Mouse (Mus musculus): ENCODE results near the gene Arid1b. TPM values are rescaled to one million over a fixed set of nuclear protein-coding genes. Genes with fewer than 3 reads are reported as not detected.

Gene Arid1b
- polyA plus RNA-seq, 1 experiment = 10.8 TPM

- DNase-seq (ENCODE audit: low spot score) = peak; percentile 6
Observed at GRCm38 (mm10) chr17:5017065-5017464, 22.9 kb downstream of the Arid1b start.

- DNase-seq (ENCODE audit: low spot score) = no peak
Observed at GRCm38 (mm10) chr17:5021303-5022003, 27.3 kb downstream of the Arid1b start.

- DNase-seq (ENCODE audit: low spot score) = peak; percentile 4
Observed at GRCm38 (mm10) chr17:5022019-5022544, 27.9 kb downstream of the Arid1b start.

GRCm38 (mm10) chr17:5023745-5024144 lies 29.6 kb downstream of the Arid1b start:
- DNase-seq (ENCODE audit: low spot score) = no peak

- no peak for DNase-seq (ENCODE audit: low spot score)
Observed at GRCm38 (mm10) chr17:5025400-5025799, 31.3 kb downstream of the Arid1b start.

GRCm38 (mm10) chr17:5026578-5026977 lies 32.4 kb downstream of the Arid1b start:
- DNase-seq (ENCODE audit: low spot score) = no peak

- no peak for DNase-seq (ENCODE audit: low spot score)
Observed at GRCm38 (mm10) chr17:5029148-5029547, 35.0 kb downstream of the Arid1b start.

- no peak for DNase-seq (ENCODE audit: low spot score)
Observed at GRCm38 (mm10) chr17:5030290-5030689, 36.2 kb downstream of the Arid1b start.

GRCm38 (mm10) chr17:5033346-5033745 lies 39.2 kb downstream of the Arid1b start:
- no peak for DNase-seq (ENCODE audit: low spot score)

- DNase-seq (ENCODE audit: low spot score) = no peak
Observed at GRCm38 (mm10) chr17:5034201-5034600, 40.1 kb downstream of the Arid1b start.

GRCm38 (mm10) chr17:5036200-5036835 lies 42.2 kb downstream of the Arid1b start:
- no peak for DNase-seq (ENCODE audit: low spot score)

GRCm38 (mm10) chr17:5037199-5037598 lies 43.1 kb downstream of the Arid1b start:
- DNase-seq (ENCODE audit: low spot score) = no peak

- no peak for DNase-seq (ENCODE audit: low spot score)
Observed at GRCm38 (mm10) chr17:5039826-5040225, 45.7 kb downstream of the Arid1b start.

GRCm38 (mm10) chr17:5043871-5044270 lies 49.7 kb downstream of the Arid1b start:
- no peak for DNase-seq (ENCODE audit: low spot score)

GRCm38 (mm10) chr17:5045613-5046012 lies 51.5 kb downstream of the Arid1b start:
- no peak for DNase-seq (ENCODE audit: low spot score)

- no peak for DNase-seq (ENCODE audit: low spot score)
Observed at GRCm38 (mm10) chr17:5047373-5047772, 53.2 kb downstream of the Arid1b start.

- DNase-seq (ENCODE audit: low spot score) = no peak
Observed at GRCm38 (mm10) chr17:5050266-5050665, 56.1 kb downstream of the Arid1b start.

GRCm38 (mm10) chr17:5050970-5051530 lies 56.9 kb downstream of the Arid1b start:
- DNase-seq (ENCODE audit: low spot score) = no peak

GRCm38 (mm10) chr17:5052091-5052799 lies 58.1 kb downstream of the Arid1b start:
- DNase-seq (ENCODE audit: low spot score) = no peak

GRCm38 (mm10) chr17:5052800-5053179 lies 58.7 kb downstream of the Arid1b start:
- no peak for DNase-seq (ENCODE audit: low spot score)

GRCm38 (mm10) chr17:5053201-5053600 lies 59.1 kb downstream of the Arid1b start:
- no peak for DNase-seq (ENCODE audit: low spot score)

- no peak for DNase-seq (ENCODE audit: low spot score)
Observed at GRCm38 (mm10) chr17:5055412-5055811, 61.3 kb downstream of the Arid1b start.
